Mouse (Mus musculus): ENCODE measurements around the gene Plod1. TPM values are rescaled to one million over a fixed set of nuclear protein-coding genes. Genes with fewer than 3 reads are reported as not detected.

Gene Plod1
- total RNA-seq, 2 experiments from 2014 or later = 21.3 to 25.1 TPM

- no peak for DNase-seq
Observed at GRCm38 (mm10) chr4:147937486-147937885, 919 bp upstream of the Plod1 start.

- no peak for DNase-seq
Observed at GRCm38 (mm10) chr4:147937021-147937420, 454 bp upstream of the Plod1 start.

GRCm38 (mm10) chr4:147935904-147936303 is 663 bp downstream of the Plod1 start:
- DNase-seq = no peak

DNA sequence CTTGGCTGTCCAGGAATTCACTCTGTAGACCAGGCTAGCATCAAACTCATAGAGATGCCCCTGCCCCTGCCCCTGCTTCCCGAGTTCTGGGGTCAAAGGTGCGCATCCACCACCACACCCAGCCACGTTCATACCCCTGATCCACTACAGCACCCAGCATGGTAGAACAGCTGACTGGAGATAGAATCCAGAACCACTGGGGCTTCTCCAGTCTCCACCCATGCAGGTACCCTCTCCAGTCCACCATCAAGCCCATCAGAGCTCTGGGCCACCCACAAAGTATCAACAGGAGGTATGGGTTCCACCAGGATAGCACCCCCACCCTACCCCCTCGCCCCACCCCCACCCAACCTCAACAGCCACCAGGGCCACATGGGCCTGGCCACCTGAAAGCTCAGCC is 2.0 kb downstream of the Plod1 start:
- no peak for DNase-seq

- DNase-seq = no peak
Observed at GRCm38 (mm10) chr4:147934134-147934533, 2.4 kb downstream of the Plod1 start.

GRCm38 (mm10) chr4:147930946-147931345 is 5.6 kb downstream of the Plod1 start:
- no peak for DNase-seq

DNA sequence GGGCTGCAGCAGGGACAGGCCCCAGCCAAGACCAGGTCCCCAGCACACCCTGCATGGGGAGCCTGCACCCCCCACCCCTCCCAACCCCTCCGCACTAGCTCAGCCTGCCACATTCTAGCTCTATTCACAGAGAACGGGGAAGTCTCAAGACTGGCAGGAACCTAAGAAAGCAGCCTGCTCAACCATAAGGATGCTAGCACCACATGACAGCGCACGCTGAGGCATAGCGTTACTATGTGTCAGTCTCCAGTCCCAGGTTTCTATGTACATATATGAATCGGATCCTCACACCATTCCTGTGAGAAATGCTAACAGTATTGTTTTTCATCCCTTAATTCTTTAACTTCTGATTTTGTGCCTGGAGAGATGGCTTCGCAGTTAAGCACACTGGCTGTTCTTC is 8.0 kb downstream of the Plod1 start:
- DNase-seq = no peak

GRCm38 (mm10) chr4:147928136-147928535 is 8.4 kb downstream of the Plod1 start:
- no peak for DNase-seq

DNA sequence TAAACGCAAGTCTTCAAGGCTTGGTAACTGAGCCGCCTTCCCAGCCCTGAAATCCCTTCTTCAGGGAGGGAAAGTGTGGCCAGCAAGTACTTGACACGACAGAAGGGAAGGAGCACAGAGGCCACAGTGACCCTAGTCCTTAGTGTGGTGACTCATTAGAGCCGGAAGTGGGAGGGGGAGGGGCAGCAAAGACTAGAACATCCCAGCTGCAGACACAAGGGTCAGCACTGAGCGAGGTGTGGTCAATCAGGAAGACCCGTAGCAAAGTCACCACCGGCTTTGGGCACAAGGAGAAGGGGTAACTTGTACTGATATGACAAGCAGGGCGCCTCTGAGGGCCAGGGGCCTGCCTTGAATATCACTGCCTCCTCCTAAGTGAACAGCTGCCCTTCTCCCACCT is 8.9 kb downstream of the Plod1 start:
- DNase-seq = no peak

GRCm38 (mm10) chr4:147922341-147922740 is 14.2 kb downstream of the Plod1 start:
- no peak for DNase-seq

DNA sequence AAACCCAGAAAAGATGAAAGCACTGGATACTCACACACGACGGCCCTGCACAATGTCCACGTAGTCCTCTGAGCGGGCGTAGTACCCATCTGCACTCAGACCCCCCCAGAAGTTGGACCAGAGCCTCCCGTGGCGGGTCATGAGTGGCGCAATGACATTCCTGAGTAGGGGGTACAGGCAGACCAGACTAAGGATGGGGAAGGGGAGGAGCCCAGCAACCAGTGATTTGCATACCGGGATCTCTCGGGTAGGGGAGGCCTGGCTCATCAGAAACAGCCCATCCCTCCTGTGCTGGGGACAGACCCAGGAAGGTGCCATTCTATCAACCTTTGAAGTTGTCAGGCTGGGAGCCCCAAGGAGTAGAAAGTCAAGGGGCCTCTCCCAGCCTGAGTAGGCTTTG is 15.6 kb downstream of the Plod1 start:
- no peak for DNase-seq

DNA sequence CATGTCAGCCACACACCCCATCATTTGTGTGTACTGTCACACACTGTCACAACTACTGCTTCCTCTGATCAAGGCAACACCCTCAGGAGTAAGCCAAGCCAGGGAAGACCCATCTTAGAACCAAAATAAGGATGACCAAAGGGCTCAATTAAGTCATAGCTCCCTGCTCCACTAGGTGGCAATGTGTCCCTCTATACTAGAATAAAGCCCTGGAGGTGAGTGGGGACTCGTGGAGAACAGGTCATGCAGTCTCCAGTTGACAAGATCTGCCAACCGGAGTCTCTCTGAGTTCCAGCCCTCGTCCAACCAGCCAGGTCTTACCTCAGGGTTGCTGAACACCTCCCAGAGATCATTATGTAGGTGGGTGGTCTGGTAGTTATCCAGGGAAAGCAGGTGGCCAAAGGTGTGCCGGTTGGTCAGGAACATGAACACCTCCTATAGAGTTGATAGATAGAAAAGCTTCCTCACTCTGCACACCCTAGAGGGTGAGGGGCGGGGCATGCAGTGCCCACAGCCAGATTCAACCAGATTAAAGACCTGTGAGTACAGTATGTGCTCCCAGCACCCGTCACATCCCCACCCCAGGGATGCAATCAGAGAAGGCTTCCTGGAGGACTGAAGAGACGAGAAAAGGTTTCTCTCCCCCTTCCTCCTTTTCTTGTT is 18.0 kb downstream of the Plod1 start:
- peak in 1 of 2 experiments; percentile 28 for DNase-seq

DNA sequence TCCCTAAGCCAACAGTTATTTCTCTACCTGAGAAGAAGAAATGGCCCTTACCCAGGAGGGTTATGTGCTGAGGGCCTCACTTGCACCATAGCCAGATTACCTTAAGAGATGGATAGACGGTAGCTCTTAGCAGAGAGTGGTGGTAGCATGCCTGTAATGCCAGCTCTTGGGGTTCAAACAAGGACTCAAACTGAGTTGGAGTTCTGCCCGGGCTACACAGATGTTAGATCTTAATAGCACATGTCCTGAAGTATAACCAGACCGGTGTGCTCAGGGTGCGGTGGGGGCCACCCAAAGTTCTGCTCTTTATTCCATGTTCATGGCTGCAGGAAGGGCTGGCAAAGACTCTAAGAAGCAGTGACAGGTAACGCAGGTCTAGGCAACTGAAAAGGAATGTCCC is 27.1 kb downstream of the Plod1 start:
- DNase-seq = no peak

GRCm38 (mm10) chr4:147906230-147906629 is 30.3 kb downstream of the Plod1 start:
- no peak for DNase-seq

DNA sequence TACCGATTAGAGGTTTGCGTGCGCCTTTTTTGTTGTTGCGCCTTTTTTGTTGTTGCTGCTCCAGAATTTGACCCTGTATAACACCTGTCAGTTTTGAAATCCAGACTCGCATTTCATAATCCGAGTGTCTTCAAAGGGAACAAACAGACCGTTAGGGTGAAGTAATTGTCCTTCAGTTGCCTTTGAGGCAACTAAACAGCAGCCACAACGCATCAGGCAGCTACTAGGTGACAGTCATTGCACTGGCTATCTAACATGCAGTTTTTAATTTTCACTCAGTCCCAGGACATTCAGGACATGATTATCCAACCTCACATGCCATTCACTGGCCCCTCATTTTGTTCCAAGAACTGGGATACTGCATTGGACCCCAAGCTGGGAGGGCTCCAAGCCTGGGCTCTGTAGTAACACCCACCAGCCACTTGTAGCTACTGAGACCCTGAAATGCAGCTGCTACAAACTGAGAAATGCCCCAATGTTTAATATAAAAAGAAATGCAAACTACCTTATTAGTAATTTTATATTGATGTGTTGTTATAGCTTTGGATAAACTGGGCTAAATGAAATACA is 31.4 kb downstream of the Plod1 start:
- DNase-seq = peak in 1 of 2 experiments; percentile 21

DNA sequence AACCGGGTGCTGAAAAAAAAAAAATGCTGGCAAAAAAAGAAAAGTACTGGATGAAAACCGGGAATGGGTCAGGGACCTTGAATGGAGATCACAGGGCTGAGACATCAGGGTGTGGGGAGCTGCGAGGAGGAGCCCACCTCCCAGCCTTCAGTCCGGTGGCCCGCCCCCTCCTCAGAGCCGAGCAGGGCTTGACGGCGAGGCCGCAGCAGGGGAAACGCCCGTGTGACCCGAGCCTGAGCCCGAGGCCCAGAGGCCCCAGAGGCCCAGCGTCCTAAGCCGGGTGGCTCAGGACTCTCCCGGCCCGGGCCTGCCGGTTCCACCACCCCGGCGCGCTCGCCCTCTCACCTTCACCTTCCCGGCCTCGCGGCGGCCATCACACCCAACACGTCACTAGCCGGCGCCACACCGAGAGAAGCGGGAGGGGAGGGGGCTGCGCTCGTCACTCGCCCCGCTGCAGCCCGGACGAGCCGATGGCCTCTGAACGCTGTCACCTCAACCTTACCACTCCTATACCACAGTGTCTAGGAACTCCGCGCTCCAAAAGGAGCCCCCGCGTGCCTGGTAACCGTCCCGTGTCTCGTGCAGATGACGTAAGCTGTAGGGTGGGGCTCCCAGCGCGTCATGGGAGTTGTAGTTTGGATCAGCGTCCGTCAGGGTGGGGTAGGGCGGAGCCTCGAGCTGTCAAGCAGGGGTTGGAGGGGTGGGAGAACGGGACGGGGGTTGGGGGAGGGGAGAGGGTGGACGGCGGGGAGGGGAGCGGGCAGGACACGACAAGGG is 32.1 kb downstream of the Plod1 start, which contains the start of gene Mfn2:
Gene Mfn2, minus strand, starts transcription at position 392 of the 777 bp plus-strand sequence.
- peak; percentile 91 to 94 for DNase-seq

GRCm38 (mm10) chr4:147903601-147904000 is 33.0 kb downstream of the Plod1 start:
- no peak for DNase-seq

GRCm38 (mm10) chr4:147902906-147903500 is 33.6 kb downstream of the Plod1 start:
- DNase-seq = no peak

GRCm38 (mm10) chr4:147900452-147900851 is 36.1 kb downstream of the Plod1 start:
- DNase-seq = no peak

GRCm38 (mm10) chr4:147897348-147897747 is 39.2 kb downstream of the Plod1 start:
- no peak for DNase-seq

DNA sequence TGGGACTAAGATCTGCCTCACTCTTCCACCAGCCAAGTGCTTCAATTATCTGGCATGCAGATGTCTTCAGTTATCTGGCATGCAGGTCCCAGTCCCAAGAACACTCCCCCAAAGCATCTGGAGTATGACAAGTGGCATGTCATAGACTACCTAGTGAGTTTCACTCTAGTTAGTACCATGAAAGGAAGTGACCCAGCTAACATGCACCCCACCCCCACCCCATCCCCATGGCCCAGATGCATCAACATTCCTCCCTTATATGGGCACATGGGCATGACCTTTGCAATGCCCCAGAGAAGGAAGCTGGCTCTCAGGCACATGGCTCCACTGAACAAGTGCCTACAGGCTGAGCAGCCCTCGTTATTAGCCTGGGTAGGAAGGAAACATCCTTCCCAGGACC is 40.2 kb downstream of the Plod1 start:
- DNase-seq = no peak

DNA sequence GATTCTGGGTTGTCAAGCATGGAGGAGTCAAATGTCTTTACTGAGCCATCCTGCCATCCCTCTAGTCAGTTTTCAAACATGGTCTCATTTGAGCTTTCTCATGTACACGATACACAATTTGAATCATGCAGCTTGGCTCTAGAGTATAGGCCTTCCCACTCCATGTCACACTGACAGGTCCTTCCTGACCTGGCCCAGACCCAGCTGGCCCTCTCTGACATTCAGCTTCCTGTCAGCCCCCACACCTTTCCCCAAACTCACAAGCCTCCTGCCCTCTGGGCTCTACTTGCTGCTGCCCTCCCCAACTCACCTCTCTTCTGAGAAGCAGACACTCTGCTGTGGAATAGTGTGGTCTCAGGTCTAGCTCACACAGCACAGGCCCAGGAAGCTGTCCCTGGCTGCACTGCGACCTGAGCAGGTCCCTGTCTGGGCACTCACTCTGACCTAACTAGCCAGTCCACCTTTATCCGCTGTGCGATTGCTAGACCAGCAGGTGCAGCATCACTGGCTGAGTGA is 40.7 kb downstream of the Plod1 start:
- no peak for DNase-seq

DNA sequence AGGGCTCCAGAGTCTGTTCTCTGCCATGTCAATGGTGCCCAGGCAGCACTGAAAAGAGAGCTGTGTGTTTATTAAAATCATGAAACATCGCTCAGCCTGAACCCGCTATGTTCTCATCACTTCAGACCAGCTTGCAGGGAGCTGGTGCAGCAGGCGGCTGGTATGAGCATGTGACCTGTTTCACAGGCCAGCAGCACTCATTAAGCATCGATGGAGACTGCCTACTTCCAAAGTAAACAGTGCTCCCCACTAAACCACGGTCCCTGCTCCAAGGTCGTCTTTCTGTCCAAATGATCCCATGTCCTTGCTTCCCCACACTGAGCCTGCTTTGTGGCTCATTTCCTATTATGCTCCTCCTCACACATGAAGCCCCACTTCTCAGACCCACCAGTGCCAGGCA is 46.2 kb downstream of the Plod1 start:
- peak in 1 of 2 experiments; percentile 32 for DNase-seq
